Mouse (Mus musculus) erythroblast, embryonic 14.5 days (primary cell): ENCODE measurements around the gene Abcb9.

ENCODE experiments used
- GATA1 ChIP-seq: IDR thresholded peaks from 2 replicates; pipeline ENCODE4 v1.6.1; 2012; ENCODE audit warnings: low read length, inconsistent platforms, mixed read lengths
- TAL1 ChIP-seq: IDR thresholded peaks from 3 replicates; pipeline ENCODE4 v1.6.1; 2012; ENCODE audit warnings: low read length, inconsistent platforms, mixed read lengths

DNA sequence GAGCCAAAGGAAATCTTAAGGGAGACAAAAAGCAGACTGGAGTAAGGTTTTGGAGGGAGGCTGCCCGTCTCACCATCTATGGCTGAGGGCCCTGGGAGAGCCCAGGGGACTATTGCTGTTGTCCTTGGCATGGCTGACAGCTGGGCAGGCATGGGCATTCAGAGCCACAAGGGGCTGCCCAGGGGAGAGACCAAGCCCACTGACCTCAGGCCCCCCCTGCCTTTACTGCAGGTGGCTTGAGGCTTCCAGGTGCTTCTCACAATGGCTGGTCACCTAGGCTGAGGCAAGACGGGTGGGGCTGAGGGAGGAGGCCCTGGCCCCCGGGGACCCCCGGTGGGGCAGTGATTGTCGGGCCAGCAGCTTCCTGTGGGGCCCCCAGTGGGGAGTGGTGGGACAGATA, 23.6 kb upstream of the Abcb9 start:
- no peak for TF ChIP-seq GATA1
- no peak for TF ChIP-seq TAL1
